Mouse (Mus musculus): ENCODE measurements around the gene Cfap97d1. TPM values are rescaled to one million over a fixed set of nuclear protein-coding genes. Genes with fewer than 3 reads are reported as not detected.

Cfap97d1 gene
- polyA plus RNA-seq, 1 experiment from 2014 or later: not detected

- no peak overlapping the region for H3K9ac ChIP-seq (ENCODE audit: low read depth, low read length)
- peaks cover 74% of the 10 kb centered on the region for H3K27me3 ChIP-seq (replicated peaks; ENCODE audit: control insufficient read depth, insufficient read depth, low read length)
- H3K27ac ChIP-seq (ENCODE audit: low read depth, low read length): no peak overlapping the region
- H3K4me2 ChIP-seq (replicated peaks; ENCODE audit: low read depth): no peak overlapping the region
- no peak for ATAC-seq
- H3K4me3 ChIP-seq (ENCODE audit: low read depth, low read length): no peak overlapping the region
- H3K36me3 ChIP-seq (ENCODE audit: control insufficient read depth, insufficient read depth): no peaks in the 10 kb centered on the region
- no peaks in the 10 kb centered on the region for H3K9me3 ChIP-seq (ENCODE audit: control insufficient read depth)
- TF ChIP-seq CTCF (IDR thresholded peaks at IDR 0.05; ENCODE audit: low read depth): no peak
- 4% methylated on average over 8 of the region's 8 CpGs for WGBS
- H3K4me1 ChIP-seq (replicated peaks; ENCODE audit: control insufficient read depth, insufficient read depth, low read length): no peaks in the 10 kb centered on the region; the same call in none of the 2 replicates
Observed at GRCm38 (mm10) chr11:101964647-101965046, 19.4 kb upstream of the Cfap97d1 start.

DNA sequence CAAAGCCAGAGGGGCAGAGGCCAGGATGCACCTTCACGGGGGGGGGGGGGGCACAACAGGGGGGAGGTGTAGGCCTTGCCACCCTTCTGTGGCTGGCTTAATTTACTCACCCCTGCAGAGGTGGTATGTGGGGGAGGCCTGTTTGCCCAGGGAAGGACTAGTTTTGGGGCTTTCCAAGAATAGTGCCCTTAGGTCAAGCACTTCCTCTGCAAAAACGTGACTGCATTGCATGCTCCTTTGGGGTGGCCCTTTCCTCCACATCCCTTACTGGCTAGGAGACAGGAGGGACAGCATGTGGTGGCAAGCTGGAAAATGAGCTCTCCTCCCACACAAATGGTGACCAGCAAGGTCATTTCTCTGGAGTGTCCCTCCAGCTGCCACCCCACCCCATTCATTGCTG lies 18.5 kb upstream of the Cfap97d1 start:
- Histone ChIP-seq H3K9ac (ENCODE audit: low read depth, low read length) (no peak overlapping the region), H3K4me1 (replicated peaks; ENCODE audit: control insufficient read depth, insufficient read depth, low read length) (no peaks in the 10 kb centered on the region; the same call in none of the 2 replicates), H3K4me3 (ENCODE audit: low read depth, low read length) (no peak overlapping the region), H3K27ac (ENCODE audit: low read depth, low read length) (no peak overlapping the region), H3K9me3 (ENCODE audit: control insufficient read depth) (no peaks in the 10 kb centered on the region), H3K36me3 (ENCODE audit: control insufficient read depth, insufficient read depth) (no peaks in the 10 kb centered on the region), H3K4me2 (replicated peaks; ENCODE audit: low read depth) (no peak overlapping the region), H3K27me3 (replicated peaks; ENCODE audit: control insufficient read depth, insufficient read depth, low read length) (peaks cover 69% of the 10 kb centered on the region)
- WGBS: 9% methylated on average over 2 of the region's 2 CpGs
- ATAC-seq: no peak
- TF ChIP-seq CTCF (IDR thresholded peaks at IDR 0.05; ENCODE audit: low read depth): no peak

DNA sequence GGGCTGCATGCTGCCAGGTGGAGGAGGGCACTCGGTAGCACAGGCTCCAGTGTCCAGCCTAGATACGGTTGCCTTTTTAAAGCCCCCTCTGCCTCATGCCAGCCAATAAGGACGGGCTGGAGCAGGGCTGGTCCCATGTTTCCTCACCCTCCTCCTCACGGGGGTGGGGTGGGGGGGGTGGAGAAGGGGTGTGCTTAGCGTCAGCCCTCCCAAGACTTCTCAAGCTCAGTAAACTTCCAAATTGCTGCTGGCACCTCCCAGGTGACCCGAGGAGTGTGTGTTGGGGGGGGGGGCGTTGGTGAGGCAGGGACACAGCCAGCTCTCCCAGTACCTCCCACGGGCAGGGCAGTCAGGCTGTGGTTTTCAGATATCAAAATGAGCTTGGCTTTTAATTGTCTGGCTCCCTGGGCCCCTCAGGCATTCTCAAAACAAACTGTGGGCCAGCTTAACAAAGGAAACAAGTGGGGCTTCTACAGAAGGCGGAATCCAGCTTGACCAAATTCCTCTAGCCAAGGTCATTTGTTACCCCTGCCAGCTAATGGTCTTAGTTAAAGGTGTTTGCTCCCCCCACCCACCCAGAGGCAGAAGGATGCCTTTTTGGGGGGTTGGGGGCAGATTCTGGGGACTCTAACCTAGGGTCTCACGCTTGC lies 17.0 kb upstream of the Cfap97d1 start, which contains the start of gene Sost:
Sost (minus strand) TSS at position 51 of the 650 bp plus-strand sequence.
- H3K27me3 ChIP-seq (replicated peaks; ENCODE audit: control insufficient read depth, insufficient read depth, low read length): peaks cover 54% of the 10 kb centered on the region
- WGBS: 30% methylated on average over 10 of the region's 10 CpGs
- no peak within 1 kb of the TSS for H3K27ac ChIP-seq (ENCODE audit: low read depth, low read length)
- TF ChIP-seq CTCF (IDR thresholded peaks at IDR 0.05; ENCODE audit: low read depth): no peak
- H3K4me2 ChIP-seq (replicated peaks; ENCODE audit: low read depth): no peak within 1 kb of the TSS
- no peak for ATAC-seq
- H3K4me1 ChIP-seq (replicated peaks; ENCODE audit: control insufficient read depth, insufficient read depth, low read length): no peaks in the 10 kb centered on the region; the same call in none of the 2 replicates
- no peak within 1 kb of the TSS for H3K9ac ChIP-seq (ENCODE audit: low read depth, low read length)
- no peaks in the 10 kb centered on the region for H3K9me3 ChIP-seq (ENCODE audit: control insufficient read depth)
- H3K36me3 ChIP-seq (ENCODE audit: control insufficient read depth, insufficient read depth): peaks cover 4% of the 10 kb centered on the region; the same call in 1 of the 2 replicates
- no peak within 1 kb of the TSS for H3K4me3 ChIP-seq (ENCODE audit: low read depth, low read length)

DNA sequence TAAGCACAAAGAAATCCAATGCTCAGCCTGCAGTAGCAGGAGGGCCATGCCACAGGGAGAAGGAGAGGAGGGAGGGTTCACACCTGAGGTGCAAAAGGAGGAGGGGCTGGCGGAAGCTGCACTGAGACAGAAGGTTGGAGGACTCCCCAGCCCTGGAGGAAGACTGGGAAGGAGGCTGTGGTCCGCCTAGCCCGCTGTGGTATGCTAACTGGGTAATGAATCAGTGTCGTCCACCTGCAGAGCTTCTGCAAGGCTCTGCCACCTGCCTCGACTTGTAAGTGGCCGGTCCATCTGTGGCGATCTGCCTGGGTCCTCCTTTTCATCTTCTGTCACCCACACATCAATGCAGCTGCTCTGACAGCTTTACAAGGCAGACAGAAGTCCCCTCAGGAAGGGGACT lies 15.8 kb upstream of the Cfap97d1 start:
- no peak for TF ChIP-seq CTCF (IDR thresholded peaks at IDR 0.05; ENCODE audit: low read depth)
- no peak for ATAC-seq

DNA sequence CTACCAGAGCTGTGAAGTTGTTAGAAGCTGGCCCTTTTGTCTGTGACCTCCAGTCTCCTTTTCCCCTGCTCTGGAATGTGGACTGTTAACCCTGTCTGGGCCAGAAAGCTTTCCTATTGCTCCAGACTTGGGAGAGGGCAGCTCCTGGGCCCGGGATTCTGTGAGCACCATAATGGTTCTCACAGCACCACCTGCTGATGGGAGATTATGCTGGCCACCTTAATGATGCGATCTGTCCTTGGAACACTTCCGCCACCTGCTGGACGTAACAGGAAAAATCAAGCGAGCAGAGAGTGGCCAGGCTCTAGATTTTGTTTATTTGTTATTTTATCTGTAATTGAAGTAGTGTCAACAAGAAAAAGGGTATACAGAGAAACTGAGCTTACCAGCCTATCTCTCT lies 15.3 kb upstream of the Cfap97d1 start:
- TF ChIP-seq CTCF (IDR thresholded peaks at IDR 0.05; ENCODE audit: low read depth): peak; percentile 99
- Histone ChIP-seq H3K4me1 (replicated peaks; ENCODE audit: control insufficient read depth, insufficient read depth, low read length) (no peaks in the 10 kb centered on the region; the same call in 1 of the 2 replicates), H3K27ac (ENCODE audit: low read depth, low read length) (no peak overlapping the region), H3K9ac (ENCODE audit: low read depth, low read length) (no peak overlapping the region), H3K27me3 (replicated peaks; ENCODE audit: control insufficient read depth, insufficient read depth, low read length) (peaks cover 37% of the 10 kb centered on the region), H3K4me3 (ENCODE audit: low read depth, low read length) (no peak overlapping the region), H3K9me3 (ENCODE audit: control insufficient read depth) (no peaks in the 10 kb centered on the region), H3K4me2 (replicated peaks; ENCODE audit: low read depth) (no peak overlapping the region), H3K36me3 (ENCODE audit: control insufficient read depth, insufficient read depth) (peaks cover 15% of the 10 kb centered on the region)
- ATAC-seq: peak; percentile 32; the same call in 1 of the 2 replicates
- WGBS: 0% methylated on average over 5 of the region's 5 CpGs

More for the DNA sequence above, 15.8 kb upstream of the Cfap97d1 start:
- WGBS: 28% methylated on average over 7 of the region's 7 CpGs
- Histone ChIP-seq H3K27me3 (replicated peaks; ENCODE audit: control insufficient read depth, insufficient read depth, low read length) (peaks cover 42% of the 10 kb centered on the region), H3K27ac (ENCODE audit: low read depth, low read length) (no peak overlapping the region), H3K4me3 (ENCODE audit: low read depth, low read length) (no peak overlapping the region), H3K9me3 (ENCODE audit: control insufficient read depth) (no peaks in the 10 kb centered on the region), H3K9ac (ENCODE audit: low read depth, low read length) (no peak overlapping the region), H3K36me3 (ENCODE audit: control insufficient read depth, insufficient read depth) (peaks cover 10% of the 10 kb centered on the region), H3K4me1 (replicated peaks; ENCODE audit: control insufficient read depth, insufficient read depth, low read length) (no peaks in the 10 kb centered on the region; the same call in 1 of the 2 replicates), H3K4me2 (replicated peaks; ENCODE audit: low read depth) (no peak overlapping the region)

DNA sequence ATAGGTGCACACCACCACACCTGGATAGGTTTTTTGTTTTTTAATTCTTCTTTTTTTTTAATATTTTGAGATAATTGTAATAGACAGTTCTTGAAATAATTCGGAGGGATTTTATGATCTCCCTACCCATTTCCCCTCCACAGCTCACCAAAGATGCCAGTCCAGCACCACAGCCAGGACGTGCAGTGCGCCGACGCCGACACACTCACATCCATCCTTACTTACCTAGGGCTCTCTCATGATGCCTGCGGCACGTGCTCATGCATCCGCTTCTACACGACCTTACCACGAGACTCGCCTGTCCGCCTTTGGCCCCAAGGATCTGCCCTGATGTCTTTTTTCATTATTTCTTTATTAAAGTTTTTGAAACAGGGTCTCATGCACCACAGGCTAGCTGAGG lies 14.2 kb upstream of the Cfap97d1 start:
- H3K36me3 ChIP-seq (ENCODE audit: control insufficient read depth, insufficient read depth): peaks cover 23% of the 10 kb centered on the region
- H3K4me1 ChIP-seq (replicated peaks; ENCODE audit: control insufficient read depth, insufficient read depth, low read length): no peaks in the 10 kb centered on the region
- no peak overlapping the region for H3K9ac ChIP-seq (ENCODE audit: low read depth, low read length)
- whole genome bisulfite sequencing: 77% methylated on average over 13 of the region's 13 CpGs
- H3K9me3 ChIP-seq (ENCODE audit: control insufficient read depth): no peaks in the 10 kb centered on the region
- H3K4me3 ChIP-seq (ENCODE audit: low read depth, low read length): no peak overlapping the region
- no peak for TF ChIP-seq CTCF (IDR thresholded peaks at IDR 0.05; ENCODE audit: low read depth)
- H3K27ac ChIP-seq (ENCODE audit: low read depth, low read length): no peak overlapping the region
- ATAC-seq: no peak
- H3K27me3 ChIP-seq (replicated peaks; ENCODE audit: control insufficient read depth, insufficient read depth, low read length): peaks cover 26% of the 10 kb centered on the region
- no peak overlapping the region for H3K4me2 ChIP-seq (replicated peaks; ENCODE audit: low read depth)

Measured in intestine, postnatal 0 days (tissue).